Mouse (Mus musculus) brain, embryonic 18.5 days (tissue): ENCODE results near the gene Mgam.
A peak's percentile ranks its signal among the peaks of the same experiment; 100 is the strongest.
"Not testable (repeated sequence)": the region's sequence is repeated elsewhere in the genome, so short reads cannot be mapped to it uniquely, and the experiment has no call there.

ENCODE experiments used
- DNase-seq: peaks from one replicate; pipeline ENCODE4 v3.0.0-alpha.2; 2012; ENCODE audit warnings: low read depth, low spot score

The Mgam gene

DNA sequence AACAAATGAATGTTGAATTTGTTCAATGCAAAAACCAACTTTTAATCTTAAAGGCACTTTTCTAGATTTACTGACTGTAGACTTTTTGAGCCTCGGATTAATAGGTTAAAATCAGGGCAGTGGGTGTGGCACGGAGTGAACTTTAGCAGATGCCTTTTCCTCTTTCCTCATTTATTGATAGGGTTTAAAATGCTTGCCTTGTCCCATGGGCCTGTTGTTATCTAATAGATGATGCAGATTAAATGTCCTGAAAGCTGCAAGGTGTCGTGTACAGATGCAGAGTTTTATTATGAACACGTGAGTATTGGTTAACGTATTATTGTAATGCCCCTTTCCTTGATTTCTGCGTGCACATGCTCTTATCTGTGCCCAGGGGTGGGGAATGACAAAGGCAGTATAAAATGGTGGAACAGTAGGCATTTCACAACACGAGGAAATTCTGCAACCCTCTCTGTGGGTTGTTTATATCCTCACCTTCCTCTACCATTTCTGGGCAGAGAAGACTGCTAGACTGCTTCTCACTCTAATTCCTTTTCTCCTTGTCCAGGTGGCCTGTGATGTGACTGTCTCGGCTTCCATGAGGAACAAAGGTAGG lies at the start of gene Mgam:
TSS of gene Mgam (plus strand) at position 426 of the 595 bp plus-strand sequence.
- DNase-seq, result no peak

DNA sequence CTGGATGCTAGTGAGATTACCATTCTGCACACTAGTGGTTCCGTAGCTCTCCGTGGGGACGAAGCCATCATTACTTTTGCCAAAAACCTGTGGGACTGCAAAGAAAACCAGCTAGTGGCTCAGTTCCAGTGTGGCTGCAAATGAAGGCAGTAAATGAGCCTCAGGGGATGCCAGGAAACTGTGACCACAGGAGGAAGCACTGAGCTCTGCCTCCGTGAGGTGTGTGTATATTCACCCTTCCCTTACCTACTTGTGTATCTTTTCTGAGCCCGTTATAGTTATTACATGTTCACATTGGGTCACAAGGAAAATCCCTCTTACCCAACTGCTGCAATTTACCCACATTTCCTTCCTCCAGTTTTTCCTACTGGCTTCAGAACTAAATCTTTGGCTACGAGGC lies 44.3 kb upstream of the Mgam start:
- no peak for DNase-seq

DNA sequence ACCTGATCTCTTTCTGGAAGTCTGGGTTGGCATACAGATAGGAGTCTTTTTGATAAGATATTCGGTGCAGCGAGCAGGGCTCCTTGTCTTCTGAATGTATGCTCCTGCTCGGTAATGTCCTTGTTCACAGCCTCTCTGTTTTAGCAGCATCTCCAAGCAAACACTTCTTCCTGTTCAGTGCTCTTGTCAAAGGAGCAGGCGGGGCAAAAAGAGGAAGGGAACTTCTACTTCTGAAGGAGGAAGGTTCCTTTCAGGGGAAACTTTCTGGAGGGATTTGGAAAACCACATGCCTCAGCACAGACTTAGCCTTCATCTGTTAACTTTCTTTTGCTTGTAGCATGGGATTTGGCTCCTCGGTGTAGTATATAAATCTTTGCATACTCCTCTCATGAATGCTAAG lies 43.0 kb upstream of the Mgam start, which contains the start of gene Clec5a:
TSS of gene Clec5a (minus strand) at position 177 of the 400 bp plus-strand sequence.
- DNase-seq, result no peak

DNA sequence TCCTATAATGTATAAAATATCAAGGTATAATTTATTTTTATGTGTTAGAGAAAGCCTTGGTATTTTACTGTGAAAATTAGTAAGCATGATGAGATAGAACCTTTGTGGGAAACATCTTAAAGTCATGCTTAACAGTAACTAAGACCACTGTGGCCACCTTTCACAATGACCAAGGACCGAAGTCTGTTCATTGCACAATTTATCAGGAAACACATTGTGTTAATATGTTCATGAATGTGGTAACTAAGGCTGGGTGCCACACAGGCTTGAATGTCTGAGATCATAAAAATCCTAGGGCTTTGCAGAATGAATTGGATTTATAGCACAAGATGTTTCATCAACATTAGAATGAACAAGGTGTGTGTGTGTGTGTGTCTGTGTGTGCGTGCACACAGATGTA lies 40.3 kb upstream of the Mgam start:
- DNase-seq, result no peak

DNA sequence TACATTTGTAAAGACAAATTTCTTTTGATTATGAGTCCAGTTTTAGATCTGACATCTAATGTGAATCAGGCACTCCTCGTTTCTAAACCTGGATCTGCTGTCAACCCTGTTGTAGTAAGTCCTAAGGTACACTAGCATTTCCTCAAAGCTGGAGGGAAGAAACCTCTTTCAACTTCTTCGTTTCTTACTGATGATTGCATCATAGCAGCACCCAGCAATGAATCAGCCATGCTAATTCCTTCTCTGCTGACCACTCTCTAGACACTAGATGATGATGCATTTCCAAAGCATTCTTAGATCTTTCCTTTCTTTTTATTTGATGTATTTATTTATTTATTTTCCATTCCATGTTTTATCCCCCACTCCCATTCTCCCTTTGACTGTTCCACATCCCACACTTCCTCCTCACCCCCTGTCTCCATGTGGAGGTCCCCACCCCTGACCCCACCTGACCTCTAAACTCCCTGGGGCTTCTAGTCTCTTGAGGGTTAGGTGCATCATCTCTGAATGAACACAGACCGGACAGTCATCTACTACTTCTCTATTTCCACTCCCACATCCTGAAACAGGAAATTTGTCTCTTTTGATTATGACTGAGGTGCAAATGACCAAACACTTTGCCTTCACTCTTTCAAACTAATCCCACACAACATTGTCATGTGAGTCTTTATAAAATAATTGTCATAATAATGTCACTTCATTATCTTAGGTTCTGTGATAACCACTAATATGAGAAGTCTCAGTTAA lies 33.7 kb upstream of the Mgam start:
- DNase-seq, result no peak

DNA sequence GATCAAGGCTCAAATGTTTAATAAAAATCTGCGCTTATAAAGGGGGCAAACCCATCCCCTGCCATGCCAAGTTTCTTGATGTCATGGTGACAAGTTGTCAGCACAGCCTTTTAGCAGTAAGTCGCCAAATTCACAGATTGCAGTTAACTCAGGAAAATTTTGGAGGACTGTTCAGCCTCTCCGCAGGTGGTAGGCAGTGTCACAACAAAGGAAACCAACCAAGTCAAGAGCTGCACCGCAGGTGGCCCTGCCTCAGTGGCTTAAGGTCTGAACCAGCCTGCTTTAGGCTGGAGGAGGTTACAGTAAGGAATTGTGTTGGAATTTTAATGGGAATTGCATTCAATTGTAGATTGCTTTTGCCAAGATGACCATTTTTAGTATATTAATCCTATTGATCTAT lies 30.1 kb upstream of the Mgam start:
- not testable (repeated sequence) for DNase-seq

DNA sequence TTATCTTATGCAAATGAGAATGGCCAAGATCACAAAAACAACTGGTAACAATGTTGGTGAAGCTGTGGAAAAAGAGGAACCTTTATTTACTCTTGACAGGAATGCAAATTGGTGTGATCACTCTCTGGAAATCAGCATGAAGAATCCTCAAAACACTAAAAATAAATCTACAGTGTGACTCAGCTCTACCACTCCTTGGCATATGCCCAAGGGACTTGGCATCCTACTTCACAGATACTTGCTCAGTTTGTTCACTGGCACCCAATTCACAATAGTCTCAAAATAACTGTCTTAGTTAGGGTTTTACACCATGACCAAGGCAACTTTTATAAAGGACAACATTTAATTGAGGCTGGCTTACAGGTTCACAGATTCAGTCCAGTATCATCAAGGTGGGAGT lies 21.2 kb upstream of the Mgam start:
- DNase-seq, result no peak

DNA sequence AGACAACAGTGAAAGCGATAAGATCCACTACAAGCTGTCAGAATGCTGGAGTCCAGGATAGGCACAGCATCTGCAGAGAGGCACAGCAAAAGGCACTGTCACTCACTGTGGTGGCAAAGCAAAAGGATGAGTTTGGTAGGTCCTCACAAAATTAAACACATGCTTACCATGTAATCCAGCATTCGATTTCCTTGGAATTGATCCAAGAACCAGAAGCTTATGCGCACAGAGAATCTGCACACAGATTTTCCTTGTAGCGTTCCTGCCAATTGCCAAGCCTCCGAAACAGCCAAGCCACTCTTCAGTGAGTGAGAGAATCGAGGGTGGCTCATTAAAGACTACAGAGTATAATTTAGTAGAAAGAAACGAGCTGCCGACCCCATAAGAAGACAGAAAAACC lies 18.4 kb upstream of the Mgam start:
- peak; percentile 60 for DNase-seq

DNA sequence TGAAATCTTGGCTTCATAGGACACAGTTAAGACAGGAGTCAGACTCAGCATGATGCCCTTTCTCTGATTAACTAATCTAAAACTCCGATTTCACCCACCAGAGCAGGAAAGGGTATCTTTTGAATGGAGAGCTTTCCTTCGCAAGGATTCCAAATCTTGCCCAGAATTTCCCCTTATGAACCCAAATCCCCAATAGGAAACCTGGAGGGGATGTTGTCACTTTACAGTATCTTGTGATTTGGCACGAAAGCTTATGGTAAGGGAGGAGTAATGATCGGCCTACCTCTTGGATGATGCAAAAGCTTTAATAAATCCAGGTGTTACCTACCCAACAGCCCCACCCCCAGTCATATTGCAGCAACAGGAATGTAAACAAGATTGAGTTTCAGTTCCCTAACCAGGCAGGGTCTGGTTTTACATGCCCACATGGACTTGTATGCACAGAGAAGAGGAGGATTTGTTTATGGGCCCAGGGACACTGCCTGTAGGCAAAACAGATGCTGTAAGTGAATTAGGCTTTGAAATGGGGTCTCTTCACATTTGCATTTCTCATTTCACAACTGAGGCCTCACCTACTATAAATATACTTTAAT lies 15.3 kb upstream of the Mgam start, which contains the start of gene Tas2r138:
TSS of gene Tas2r138 (minus strand) at position 51 of the 593 bp plus-strand sequence.
- DNase-seq, result no peak

DNA sequence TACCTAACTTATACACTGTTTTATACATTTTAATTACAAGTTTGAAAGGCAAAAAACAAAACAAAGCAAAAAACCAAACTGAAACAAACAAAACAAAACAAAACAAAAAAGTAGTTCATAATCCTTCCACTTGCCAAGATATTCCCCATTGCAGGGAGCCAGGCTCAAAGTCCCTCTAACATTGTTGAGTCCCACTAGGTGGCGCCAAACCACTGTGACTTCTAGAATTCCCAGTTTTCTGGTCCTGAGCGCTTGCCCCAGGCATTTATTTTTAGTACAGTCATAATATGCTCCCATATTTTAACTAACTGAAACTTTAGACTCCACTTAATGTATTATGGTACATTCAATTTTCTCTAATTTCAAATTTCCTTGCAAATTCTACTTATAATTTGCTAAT lies 10.7 kb upstream of the Mgam start:
- peak; percentile 34 for DNase-seq

DNA sequence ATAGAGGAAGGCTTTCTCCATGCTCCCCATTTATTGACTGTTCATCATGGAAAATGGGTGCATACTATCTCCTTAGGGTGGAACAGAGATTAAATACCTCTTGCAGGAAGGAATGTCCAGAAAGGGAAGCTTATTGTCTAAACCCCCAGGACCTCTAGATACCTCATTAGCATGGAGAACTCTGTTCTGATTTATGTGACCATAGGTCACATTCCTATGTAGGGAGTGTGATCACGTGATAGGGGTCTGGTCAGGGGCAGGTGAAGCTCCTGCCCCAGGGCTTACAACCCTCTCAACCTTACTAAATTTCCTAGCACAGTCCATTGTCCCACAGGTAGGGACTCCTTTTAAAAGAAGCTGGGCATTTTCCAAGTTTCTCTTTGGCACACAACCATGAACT lies 2.5 kb upstream of the Mgam start:
- DNase-seq, result no peak

DNA sequence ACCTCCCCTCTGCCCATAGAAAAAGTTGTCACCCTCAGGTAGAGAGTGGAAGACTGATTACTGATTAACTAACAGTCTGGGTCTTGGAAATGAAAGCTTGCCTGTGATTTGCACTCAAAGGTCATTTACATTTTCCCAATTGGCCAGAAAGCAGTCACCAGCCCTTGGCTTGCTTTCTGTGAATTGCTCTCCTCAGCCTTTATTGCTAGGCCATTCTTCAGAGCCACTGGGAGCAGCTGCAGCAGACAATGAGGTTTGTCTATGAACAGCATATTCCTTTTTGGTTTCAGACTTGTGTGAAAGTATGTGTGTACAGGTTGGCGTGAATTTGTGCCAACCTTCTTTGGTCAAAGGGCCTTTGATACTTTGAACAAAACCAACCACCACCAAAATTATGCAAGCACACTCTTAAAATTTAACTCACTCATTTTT lies 6.0 kb downstream of the Mgam start:
- DNase-seq, result no peak

DNA sequence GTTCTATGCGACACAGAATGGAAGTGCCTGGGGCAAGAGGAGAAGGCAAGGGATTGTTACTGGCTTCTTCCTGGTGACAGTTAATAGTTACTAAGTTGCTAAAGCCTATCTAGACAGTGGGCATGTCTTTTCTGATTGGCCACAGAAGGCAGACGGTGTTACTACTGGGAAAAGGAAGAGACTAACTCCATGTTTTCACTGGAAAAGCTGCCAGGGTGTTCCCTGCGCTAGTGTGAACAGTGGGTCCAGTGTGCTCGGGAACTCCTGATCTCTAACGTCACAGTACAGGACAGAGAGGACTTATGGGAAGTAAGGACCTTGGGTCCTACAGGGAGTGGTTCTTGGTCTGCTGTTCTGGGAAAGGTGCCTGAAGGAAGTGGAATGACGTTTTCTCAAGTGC lies 6.9 kb downstream of the Mgam start:
- no peak for DNase-seq

DNA sequence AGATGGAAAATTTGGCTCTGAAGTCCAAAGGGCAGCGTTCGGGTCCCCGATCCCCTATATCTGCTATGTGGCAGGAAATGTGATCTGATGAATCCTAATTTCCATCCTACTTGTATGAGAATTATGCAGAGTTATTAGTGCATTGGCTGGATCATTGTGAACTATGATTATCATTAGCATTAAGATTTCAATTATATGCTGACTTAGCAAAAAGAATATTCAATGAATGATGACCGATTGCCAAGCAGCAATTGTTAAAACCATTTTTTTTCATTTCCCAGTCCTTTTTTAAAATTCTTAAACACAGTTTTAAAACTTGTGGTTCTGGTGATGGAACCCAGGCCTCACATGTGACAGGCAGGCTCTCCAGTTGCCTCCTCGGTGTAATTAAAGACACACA lies 9.1 kb downstream of the Mgam start:
- DNase-seq, result no peak

DNA sequence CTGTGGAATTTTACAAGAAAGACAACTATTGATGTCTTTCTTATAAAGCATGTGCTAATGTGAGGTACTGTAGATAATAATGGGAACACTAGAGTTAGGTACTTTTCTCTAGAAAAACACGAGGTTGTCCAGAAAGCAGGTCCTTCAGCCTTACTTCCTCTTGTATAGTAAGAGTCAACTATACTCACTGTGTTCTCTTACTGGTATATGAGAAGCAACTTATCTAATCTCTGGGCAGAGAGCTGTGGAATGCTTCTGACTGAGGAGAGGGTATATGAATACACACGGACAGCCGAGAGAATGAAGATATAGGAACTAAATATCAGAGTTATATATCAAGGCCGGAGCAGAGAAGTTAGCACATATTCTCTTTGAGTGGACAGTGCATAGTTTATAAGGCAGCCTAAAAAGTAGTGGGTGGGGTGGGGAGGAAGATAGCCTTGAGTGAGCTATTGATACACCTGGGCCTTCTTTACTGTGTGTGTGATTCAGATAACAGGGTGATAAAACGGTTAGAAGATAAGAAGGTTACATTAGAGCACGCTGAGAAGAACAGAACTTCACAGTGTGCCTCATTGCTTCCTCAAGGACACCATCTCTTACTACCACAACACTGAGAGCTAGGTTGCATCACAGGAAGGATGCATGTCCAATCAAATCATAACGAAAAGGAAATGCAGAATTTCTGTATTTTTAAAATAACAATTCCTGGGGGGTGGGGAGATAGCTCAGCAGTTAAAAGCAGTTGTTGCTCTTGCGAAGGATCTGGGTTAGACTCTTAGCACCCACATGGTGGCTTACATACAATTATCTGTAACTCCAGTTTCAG lies 12.3 kb downstream of the Mgam start:
- no peak for DNase-seq

DNA sequence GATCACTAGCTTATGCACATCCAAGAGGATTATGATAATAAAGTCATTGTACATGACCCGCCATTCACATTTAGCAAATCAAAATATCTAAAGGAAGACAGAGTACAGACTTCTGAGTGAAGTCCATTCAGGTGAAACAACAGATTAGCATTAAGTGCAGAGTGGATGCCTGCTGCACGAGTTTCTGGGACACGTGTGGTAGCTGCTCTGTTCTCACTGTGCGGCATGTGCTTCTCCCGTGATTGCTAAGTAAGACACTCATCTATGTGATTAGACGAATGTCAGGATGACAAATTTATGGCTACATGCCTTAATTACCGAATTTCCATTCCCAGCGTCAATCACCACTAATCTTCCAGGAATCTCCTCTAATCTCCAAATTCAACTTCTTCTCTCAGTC lies 17.1 kb downstream of the Mgam start:
- DNase-seq, result no peak

DNA sequence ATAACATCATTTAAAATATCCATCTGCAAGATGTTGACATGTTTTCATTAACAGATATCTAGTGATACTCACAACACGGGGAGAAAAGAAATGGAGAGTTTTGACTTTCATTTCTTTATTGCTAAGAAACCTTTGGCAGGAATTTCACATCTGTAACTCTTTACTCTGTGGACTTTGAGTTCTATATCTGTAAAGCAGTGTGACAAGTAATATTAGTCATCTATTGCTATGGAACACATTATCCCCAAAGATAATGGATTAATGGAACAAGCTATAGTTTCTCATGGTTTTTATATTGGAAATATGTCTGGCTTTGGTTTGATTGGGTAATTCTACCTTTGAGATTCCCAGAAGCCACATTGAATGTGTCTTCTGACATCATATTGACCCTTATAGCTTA lies 22.3 kb downstream of the Mgam start:
- DNase-seq, result no peak

DNA sequence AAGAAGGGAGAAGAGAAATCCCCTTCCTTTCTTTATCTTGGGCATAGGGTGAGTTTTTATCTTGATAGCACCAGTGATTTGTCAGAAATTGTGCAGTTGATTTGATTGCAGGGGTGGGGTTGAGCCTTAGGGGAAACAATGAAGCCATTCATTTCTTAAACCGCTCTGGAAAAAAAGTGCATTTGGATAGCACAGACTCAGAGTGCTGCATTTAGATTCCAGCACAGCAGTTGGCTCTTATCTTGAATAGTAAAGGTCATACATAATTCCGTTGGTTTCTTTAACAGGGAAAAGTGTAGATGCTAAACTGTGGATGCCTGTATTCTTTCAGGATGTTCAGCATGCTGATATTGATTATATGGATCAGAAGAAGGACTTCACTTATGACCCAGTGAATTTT lies 32.3 kb downstream of the Mgam start:
- DNase-seq, result no peak

DNA sequence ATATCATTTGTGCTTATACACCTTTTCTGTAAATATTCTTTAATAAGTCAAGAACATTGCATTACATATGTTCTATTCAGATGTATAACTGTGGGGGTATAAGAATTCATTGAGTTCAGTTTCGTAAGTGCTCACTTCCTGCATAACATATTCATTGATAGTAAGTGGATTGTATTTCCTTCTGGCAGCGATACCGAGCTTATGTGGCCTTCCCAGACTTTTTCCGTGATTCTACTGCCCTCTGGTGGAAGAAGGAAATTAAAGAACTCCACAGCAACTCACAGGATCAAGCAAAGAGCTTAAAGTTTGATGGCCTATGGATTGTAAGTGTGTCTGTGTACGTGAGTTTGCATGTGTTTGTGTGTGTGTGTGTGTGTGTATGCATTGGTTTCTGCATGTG lies 60.5 kb downstream of the Mgam start:
- peak; percentile 64 for DNase-seq

DNA sequence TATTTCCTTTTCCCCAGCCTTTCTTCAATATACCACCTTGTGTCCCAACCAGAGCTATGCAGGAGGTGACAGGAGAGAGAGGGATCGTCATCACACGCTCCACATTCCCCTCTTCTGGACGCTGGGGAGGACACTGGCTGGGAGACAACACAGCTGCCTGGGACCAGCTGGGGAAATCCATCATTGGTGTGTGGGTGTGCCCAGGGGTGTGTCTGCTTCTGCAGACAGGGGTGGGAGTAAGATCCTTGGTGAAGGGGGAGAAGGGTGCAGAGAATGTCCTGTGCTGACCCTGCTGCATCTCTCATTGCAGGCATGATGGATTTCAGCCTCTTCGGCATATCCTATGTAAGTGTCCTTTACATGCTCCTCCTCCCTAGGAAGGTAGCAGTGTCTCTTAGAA lies 63.4 kb downstream of the Mgam start:
- DNase-seq, result not testable (repeated sequence)

DNA sequence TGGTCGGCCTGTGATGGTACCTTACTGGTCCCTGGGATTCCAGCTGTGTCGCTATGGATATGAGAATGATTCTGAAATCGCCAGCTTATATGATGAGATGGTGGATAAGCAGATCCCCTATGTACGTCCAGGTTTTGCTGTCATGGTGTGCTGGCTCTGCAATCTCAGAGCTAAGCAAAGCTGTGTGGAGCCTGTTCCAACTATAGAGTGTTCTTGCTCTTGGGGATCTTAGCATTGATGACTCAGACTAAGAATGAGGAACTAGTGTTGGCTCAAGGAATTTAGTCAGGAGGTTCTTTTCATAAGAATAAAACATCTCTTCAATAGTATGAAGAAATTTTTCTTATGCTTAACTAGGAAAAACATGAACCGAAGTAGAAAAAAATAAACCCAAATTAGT lies 84.9 kb downstream of the Mgam start:
- DNase-seq, result not testable (repeated sequence)

DNA sequence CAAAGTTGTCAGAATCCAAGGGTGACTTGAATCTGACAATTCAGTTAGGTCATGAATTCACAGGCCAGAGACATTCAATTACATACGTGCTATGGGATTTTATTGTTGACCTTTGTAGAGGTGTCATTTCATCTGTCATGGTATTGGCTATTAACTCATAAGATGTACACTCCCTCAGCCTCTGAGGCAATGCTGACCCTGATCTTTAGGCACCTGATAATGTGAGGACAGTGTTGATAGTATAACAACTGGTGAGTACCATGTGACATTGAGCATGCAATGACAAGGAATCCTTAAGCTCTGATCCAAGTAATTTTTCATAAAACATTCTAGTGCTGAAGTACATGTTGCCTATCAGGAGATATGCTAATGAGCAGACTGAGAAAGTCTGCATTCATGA lies 87.1 kb downstream of the Mgam start:
- DNase-seq, result no peak
